In genomic region chr19:37133666-37134065, GRCm38 (mm10) we compare ENCODE assay signal across 15 mouse cellular contexts.
"Had no signal": no experiment of that assay in that cellular context is flagged by ENCODE, and none has a peak within 500 bp of the region (broad histone marks: within the 10 kb centered on the region; RNA-seq: fewer than 3 reads in every experiment).

No protein-coding gene starts in this region.

- H3K4me2 ChIP-seq: neural tube, embryonic 15.5 days; stomach, embryonic 15.5 days had no signal

- H3K36me3 ChIP-seq: stomach, embryonic 15.5 days had no signal

- H3K9me3 ChIP-seq: neural tube, embryonic 15.5 days; stomach, embryonic 15.5 days had no signal

- H3K4me3 ChIP-seq: neural tube, embryonic 15.5 days; stomach, embryonic 15.5 days had no signal

- H3K27me3 ChIP-seq: neural tube, embryonic 15.5 days; stomach, embryonic 15.5 days had no signal

- H3K4me1 ChIP-seq: neural tube, embryonic 15.5 days; stomach, embryonic 15.5 days had no signal

- H3K27ac ChIP-seq: neural tube, embryonic 15.5 days; stomach, embryonic 15.5 days; stomach, postnatal 0 days had no signal

- DNase-seq: retina, postnatal 1 day; right cerebral cortex, adult 18-20 months; right cerebral cortex, postnatal 14 days; right cerebral cortex, postnatal 25 days; right cerebral cortex, postnatal 4 days; spleen, adult 18-20 months; thymus, adult 18-20 months; thymus, adult 2 months; thymus, postnatal 14 days; thymus, postnatal 25 days; thymus, postnatal 36 days; thymus, postnatal 4 days had no signal

- H3K9ac ChIP-seq: neural tube, embryonic 15.5 days; stomach, embryonic 15.5 days had no signal
